Mouse (Mus musculus): ENCODE data around the gene Cemip.
A peak's percentile ranks its signal among the peaks of the same experiment; 100 is the strongest.
"Not testable (repeated sequence)": the region's sequence is repeated elsewhere in the genome, so short reads cannot be mapped to it uniquely, and the experiment has no call there.

Cemip gene

GRCm38 (mm10) chr7:83889946-83890345, 196.4 kb downstream of the Cemip start:
- DNase-seq: not testable (repeated sequence)

GRCm38 (mm10) chr7:83889383-83889782, 196.9 kb downstream of the Cemip start:
- DNase-seq: no peak

GRCm38 (mm10) chr7:83886366-83887129, 199.8 kb downstream of the Cemip start:
- DNase-seq: peak; percentile 47 to 54

GRCm38 (mm10) chr7:83885835-83886234, 200.5 kb downstream of the Cemip start:
- DNase-seq: no peak

GRCm38 (mm10) chr7:83884921-83885532, 201.3 kb downstream of the Cemip start:
- DNase-seq: no peak

GRCm38 (mm10) chr7:83884021-83884658, 202.2 kb downstream of the Cemip start, which contains the start of the genes Tlnrd1 and Mesd:
Gene Tlnrd1 (minus strand): TSS chr7:83884305.
Gene Mesd (plus strand): TSS chr7:83884466.
- peak; percentile 85 to 89 for DNase-seq

GRCm38 (mm10) chr7:83883276-83884020, 202.9 kb downstream of the Cemip start:
- DNase-seq: peak; percentile 65 to 75

Data from cerebellum, postnatal 14 days (tissue).